Mouse (Mus musculus): ENCODE results near the gene Gba.

- TF ChIP-seq GATA1 (IDR thresholded peaks at IDR 0.05; ENCODE audit: borderline replicate concordance, low read length): no peak
- TF ChIP-seq FLI1 (IDR thresholded peaks at IDR 0.05; ENCODE audit: low read length): no peak
These were observed 6.0 kb downstream of the Gba start for GRCm38 (mm10) chr3:89208736-89209135.
